Mouse (Mus musculus) hindlimb bud, embryonic 11.5 days (tissue): ENCODE results near the gene Rap1b.

Experiments used
- DNase-seq: peaks from one replicate; pipeline ENCODE4 v3.0.0-alpha.2; 2012; ENCODE audit warnings: low read depth, low spot score; ENCODE audit errors: extremely low spot score

The Rap1b gene

DNA sequence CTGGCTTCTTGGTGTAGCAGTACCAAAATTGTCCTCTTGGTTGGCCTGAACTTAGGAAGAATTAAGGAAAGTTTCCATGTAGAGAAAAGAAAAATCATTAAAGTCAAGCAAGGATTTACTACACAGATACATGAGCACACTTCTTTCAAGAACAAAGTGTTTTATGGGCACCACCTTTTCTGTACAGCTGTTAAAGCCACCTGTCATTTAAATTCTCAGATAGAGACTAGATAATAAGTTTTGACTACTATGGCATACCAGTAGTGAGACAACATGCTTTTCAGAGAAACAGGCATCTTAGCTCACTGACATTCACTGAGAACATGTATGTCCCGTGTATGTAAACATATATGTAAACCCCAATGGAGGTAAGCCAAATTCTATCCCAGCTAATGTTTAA, 55.8 kb downstream of the Rap1b start:
- DNase-seq: no peak

DNA sequence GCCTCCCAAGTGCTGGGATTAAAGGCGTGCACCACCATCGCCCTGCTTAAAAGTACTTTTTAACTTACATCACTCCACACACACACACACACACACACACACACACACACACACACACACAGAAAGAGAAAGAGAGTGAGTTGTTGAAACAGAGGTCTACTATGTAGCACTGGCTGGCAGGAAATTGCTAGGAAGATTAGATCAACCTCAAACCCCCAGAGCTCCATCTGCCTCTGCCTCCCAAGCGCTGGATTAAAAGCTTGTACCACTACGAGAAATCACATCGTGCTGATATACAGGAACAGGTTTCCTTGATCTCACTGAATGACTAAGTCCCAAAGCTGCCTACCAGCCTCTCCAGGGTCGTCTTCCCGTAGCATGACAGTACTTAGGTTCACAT, 61.2 kb downstream of the Rap1b start:
- no peak for DNase-seq

DNA sequence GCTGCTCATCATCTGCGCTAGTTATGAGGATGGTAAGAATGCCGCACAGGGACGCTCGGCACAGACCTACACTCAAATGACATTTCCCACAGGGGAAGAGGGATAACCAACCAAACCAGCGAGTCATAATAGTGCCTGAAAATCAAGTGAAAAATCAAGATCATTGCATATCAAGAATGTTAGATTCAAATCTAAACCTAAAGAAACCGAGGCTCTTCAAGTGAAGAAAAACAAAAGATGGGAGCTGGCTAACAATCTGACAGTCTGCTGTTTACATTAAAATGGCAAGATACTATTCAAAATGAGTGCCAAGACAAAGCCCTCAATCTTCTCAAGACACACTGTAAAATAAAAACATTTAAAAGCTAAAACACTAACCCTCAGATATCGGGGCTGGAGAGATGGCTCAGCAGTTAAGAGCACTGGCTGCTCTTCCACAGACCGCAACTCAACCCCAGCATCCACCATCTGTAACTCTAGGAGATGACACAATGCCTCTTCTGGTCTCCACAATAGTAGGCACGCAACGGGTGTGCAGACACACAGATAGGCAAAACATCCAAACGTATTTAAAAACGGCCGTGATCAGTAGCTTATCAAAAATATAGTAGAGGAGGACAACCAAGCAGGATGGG, 61.9 kb downstream of the Rap1b start:
- no peak for DNase-seq

DNA sequence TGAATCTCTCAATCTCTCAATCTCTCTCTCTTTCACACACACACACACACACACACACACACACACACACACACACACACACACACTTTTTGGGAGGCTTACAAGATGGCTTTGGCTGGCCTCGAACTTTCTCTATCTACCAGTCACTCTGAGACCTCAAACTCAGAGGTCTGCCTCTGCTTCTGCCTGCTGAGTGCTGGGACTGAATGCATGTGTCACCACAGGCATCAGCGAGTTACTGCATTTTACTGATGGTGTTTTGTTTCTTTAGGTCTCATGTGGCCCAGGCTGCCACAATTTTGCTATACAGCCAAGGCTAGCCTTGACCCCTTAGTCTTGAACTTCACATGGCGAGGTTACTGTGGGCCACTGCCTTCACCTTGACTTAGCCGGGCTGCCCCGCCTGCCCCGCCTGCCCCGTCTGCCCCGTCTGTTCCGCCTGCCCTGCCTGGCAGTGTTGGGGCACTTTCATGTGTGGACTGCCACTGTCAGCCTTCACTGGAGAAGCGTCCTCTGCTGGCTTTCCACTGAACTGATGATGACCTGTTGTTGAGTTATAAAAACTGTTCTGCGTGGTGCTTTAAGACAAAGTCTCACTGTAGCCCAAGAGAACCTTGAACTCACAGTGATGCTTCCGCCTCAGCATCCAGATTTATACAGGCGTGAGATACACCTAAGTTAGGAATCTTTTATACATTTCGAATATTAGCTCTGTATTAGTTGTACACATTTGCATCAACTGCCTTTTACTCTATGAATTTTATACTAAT, 63.2 kb downstream of the Rap1b start:
- no peak for DNase-seq

DNA sequence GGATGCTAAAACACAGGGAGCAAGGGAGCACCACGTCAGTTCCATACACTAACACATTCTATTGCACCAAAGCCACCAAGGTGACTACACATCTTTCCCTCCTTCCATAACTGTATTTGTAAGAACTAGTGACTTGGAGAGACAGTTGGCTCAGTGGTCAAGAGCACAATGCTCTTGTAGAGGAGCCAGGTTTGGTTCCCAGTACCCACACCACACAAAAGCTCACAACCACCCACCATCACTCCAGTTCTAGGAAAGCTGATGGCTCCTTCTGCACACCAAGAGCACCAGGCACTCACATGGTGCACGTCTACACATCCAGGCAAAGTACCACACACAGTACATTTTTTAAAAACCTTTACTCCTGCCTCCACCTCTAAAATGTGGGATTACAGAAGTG, 63.8 kb downstream of the Rap1b start:
- no peak for DNase-seq

DNA sequence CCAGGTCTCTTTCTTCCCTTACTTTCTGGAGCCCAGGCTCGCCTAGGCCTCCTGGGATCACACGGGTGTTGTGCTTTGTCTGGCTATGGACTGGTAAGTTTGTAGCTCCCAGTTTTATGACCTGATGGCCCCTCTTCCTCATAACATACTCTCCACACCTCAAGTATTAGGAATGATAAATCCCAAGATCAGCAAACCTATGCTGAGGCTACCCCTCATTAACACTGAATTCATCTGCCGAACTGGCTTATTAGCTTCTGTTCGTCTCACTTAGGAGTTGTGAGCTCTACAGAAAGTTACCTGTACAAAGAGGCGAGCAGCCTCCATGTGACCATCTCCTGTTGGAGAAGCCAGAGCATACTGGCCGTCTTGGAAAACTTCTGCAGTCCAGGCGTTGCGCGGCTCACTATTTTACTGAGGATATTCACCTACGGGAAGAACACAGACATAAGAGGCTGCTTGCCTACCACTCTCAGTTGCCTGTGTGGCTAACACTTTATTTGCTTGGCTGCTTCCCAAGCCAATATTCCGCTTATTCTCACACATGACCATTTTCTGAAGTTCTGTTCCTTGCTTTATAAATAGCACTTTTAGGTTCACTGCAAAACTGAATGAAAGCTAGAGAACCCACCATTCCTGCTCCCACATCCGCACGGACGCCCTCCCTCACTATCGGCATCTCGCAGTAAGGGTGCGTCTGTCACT, 64.7 kb downstream of the Rap1b start:
- no peak for DNase-seq

DNA sequence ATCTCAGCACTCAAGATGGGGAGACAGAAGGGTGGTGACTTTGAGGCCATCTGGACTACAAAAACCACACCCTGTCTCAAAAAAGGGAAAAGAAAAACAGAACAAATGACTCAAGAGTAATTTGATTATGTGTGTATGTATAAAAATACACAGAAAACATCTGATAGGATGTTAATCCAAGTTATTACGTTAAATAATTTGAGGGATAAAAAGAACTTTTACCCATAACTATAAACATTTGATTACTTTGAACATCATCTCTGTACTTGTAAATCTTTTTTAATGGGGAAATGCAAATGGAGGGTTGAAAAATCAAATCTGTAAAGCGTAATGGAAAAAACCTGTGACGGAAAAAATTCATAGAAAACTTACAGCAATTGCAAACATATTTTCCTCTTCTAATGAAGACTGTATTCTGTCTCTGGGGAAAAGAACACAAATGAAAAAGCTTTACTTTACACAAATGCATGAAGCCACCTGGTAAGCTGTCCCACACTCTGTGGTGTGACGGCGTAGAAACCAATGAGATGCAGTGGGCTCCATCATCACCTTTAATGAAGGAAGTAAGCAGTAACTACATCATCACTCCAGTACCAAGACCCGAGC, 65.4 kb downstream of the Rap1b start:
- no peak for DNase-seq

DNA sequence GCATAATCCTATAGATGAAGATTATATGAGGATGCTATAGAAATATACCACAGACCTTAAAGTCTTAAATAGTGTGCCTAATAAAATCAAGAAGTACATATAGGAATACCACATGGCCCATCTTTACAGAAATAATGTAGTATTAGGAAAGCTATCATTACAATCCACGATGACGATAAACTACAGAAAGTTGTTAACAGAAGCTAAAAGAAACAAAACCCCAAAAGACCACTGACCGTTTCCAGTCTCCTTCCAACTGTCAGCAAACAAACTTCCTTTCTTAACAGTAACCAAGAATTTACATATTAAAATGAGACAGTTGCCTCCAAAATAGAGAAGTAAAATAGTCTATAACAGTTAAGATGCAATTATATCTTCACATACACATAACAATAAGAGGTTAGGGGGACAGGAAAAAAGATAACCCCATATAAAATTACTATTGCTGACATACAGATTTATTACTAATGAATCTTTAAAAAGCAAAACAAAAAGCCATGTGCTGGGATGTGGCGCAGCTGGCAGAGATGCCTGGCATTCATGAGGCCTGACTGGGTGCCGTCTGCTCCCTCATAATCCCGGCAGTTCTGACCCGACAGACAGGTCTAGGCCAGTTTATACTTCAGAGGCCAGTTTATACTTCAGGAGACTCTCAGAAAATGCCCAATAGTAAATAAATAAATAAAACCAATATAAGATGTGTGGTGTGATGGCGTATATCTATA, 66.1 kb downstream of the Rap1b start:
- DNase-seq: no peak

DNA sequence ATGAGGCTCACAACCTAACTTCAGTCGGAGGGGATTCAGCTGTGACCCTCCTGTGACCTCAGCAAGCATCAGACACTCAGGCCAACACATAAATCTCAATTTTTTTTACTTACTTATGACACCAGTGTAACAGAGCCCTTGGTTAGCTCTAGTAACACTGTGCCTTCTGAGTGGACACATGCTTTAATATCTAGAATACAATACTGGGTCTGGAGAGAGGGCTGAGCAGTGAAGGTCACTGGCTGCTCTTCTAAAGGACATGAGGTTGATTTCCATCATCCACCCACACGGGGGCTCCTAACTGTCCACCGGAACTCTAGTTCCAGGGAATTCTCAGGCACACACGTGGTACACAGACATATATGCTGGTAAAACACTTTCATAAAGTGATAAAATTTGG, 66.9 kb downstream of the Rap1b start:
- no peak for DNase-seq

DNA sequence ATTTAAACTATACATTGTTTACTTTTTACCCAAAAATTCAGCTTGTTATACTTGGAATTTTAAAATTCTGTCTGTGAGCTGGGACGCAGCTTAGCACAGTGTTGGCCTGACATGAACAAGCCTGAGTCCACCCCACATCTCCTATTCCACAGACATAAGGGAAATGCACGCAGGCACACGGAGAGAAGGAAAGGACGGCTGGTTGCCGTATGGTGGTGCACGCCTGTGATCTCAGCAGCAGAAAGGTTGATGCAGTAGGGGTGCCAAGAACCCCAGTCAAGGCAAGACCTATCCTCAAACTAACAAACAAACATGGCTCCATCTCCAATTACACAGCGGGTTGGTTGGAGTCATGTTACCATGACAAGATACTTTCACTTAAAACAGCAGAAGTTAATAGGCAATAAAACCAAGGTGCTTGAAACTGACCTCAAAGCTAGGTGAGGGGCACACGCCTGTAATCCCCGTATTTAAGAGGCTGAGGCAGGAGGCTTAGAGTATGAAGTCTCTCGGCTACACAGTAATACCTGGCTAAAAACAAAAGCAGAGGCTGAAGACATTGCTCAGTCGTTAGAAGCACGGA, 67.4 kb downstream of the Rap1b start:
- no peak for DNase-seq

DNA sequence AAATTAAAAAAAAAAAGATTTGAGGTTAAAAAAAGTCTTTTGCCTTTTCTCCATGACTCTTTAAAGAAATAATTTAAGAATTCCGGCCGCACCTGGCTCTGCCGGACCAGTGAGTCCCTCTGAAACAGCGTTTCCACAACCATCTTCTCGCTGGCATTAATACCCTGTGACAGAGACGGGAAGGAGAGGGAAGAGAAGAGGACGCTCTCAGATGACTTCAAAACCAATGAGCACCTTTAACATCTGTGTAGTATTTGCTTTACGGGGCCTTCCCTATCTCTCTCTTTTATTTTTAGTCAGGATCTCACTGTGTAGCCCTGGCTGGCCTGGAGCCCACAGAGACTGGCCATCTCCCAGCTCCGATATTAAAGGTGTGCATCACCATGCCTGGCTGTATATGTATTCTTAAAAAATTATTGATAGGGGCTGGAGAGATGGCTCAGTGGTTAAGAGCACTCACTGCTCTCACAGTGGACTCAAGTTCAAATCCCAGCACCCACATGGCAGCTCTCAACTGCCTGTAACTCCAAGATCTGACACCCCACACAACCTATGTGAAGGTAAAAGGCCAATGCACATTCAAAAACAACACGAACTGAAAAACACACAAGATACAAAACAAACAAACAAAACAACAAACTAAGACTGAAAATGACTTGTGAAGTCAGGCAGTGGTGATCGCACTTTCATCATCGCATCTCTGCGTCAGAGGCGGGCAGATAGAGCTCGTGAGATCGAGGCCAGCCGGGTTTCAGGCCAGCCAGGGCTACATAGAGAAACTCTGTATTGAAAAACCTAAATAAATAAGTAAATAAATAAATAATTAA, 68.1 kb downstream of the Rap1b start:
- DNase-seq: no peak

DNA sequence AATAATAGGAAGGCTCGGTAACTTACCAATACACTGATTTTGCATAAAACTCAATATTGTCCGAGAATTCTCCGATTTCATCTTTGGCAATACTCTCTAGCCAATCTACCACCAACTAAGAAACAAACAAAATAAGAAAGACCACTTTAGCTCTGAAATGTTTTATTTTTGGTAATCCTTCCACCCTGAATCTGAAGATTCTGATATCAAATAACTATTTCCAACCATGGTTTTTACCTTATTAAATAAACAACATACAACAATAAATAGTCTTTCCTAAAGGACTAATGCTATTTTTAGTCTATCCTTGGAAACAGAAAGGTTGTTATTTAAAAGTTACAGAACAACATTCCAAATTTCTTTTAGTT, 68.7 kb downstream of the Rap1b start:
- no peak for DNase-seq

DNA sequence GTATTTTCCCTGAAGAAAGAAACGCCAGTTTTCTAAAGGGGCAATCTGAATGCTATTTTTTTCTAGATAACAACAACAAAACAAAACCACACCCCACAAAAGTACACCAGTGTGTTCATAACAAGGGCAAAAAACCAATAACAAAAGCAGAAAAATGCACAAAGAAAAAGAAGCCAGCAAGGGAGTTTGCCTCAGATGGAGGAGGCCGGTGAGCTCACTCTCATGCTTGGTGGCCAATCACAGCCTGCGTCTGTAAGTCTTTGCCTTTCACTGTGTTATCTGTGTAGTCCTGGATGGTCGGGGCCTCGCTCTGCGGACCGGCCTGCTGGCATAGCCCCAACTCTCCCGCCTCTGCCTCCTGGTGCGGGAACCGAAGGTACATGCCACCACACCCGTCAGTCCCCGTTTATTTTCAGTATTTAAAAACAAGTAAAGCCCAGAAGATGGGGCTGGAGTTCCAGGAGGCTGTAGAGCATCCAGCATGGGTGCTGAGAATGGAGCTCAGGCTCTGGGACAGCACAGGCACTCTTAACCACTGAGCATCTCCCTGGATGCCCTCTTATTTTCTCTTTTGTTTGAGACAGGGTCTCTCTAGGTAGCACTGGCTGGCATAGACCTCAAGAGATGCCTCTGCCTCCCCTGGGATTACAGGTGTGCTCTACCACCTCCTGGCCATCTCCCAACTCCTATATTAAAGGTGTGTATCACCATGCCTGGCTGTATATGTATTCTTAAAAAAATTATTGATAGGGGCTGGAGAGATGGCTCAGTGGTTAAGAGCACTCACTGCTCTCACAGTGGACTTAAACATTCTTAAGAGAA, 69.3 kb downstream of the Rap1b start:
- DNase-seq: no peak

DNA sequence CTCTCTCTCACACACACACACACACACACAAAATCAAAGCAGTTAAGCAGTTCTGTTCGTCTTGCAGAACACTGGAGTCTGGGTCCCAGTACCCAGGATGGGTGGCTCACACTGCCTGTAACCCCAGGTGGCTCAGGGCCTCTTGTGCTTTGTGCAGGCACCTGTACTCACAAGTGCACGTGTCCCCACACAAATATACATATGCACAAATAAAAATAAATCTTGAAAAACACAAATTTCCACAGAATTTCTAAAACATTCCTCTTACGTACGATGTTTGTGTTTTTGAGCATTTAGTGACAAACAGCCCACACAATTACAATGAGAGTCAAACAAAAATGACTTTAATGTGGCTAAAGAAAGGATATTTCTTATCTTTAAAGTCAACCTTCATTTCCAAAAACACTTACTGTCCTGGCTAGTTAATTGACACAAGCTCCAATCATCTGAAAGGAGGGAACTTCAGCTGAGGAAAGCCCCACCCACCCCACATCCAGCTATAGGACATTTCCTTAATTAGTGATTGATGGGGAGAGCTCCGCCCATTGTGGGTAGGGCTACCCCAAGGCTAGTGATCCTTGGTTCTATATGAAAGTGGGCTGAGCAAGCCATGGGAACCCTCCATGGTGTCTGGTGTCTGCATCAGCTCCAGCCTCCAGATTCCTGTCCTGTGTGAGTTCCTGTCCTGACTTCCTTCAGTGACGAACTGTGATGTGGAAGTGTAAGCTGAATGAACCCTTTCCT, 70.3 kb downstream of the Rap1b start:
- no peak for DNase-seq

DNA sequence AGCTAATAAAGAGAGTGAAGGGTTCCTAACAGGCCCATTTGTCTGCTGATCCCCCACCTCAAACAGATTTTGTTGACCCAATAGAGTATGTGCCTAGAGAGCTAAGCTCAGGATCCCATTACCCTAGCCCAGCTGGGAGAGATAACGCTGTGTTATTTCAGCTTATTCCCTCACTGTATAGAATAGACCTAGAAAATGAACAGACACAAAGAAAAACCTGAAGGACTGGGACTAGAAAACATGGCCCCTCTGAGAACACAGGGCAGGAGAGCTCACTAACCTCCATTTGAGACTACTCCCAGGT, 71.1 kb downstream of the Rap1b start:
- DNase-seq: no peak

DNA sequence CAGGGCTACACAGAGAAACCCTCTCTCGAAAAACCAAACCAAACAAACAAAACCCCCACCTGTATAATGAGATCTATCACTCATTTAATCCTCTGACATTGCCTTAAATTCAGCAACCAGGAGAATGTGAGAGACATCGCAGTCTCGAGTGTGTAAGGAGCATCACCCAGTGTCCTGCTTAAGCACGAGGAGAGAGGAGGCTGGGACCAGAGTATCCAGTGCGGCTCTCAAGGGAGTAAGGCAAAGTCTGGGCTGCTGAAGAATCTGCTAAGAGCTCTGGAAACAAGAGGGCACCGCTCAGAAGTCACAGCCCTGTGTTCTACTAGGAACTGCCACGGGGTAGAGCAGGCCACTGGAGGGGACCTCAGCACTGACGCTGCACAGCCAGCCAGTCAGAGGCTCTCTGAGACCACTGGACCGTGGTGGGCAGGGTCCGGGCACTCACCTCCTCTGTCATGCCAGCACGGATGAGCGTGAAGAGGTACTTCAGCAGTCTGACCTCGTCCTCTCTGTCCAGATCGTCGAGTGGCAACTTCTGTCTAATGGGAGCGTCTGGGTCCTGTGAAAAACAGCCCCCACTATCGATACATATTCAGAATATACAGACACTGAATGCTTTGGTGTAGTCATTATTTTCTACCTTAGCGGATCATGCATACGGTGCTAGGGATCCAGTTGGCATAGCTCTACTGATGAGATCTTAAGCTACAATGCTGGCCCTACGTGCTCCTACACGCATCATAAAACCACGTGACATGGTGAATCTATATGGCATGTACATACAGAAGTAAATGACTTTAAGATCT, 71.6 kb downstream of the Rap1b start:
- no peak for DNase-seq

DNA sequence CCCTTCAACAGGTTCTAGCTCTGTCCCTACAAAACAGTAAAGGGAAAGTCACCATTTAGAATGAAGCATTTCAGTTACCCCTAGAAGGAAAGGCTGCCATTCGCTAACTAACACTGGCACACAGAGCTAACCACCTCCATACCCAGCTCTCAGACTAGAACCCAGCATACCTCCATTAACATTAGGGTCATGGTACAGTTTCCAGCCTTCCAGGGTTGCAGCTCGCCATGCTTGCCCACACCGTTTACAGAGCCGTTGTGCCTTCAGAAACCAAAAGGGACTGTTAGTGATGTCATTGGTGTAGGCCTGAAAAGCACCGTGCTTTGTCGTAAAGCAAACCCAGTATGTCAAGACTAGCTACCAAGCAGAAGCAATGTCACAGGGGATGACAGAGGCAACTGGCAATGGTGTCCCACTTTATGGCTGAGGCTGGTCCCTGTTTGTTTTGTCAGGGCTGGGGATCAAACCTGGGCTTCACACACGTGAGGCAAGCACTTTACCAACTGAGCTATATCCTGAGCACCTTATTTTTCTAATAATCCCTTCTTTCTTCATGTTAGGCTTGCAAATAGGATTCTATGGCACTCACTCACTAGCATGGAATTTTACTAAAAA, 72.6 kb downstream of the Rap1b start:
- DNase-seq: no peak
